Mouse (Mus musculus): ENCODE results near the gene Samd4b.
A peak's percentile ranks its signal among the peaks of the same experiment; 100 is the strongest.
"Not testable (repeated sequence)": the region's sequence is repeated elsewhere in the genome, so short reads cannot be mapped to it uniquely, and the experiment has no call there.

Samd4b gene

GRCm38 (mm10) chr7:28558486-28558885 lies 39.5 kb downstream of the Samd4b start:
- DNase-seq = peak; percentile 76

- DNase-seq = no peak
Measured at GRCm38 (mm10) chr7:28557708-28558107, 40.2 kb downstream of the Samd4b start.

DNA sequence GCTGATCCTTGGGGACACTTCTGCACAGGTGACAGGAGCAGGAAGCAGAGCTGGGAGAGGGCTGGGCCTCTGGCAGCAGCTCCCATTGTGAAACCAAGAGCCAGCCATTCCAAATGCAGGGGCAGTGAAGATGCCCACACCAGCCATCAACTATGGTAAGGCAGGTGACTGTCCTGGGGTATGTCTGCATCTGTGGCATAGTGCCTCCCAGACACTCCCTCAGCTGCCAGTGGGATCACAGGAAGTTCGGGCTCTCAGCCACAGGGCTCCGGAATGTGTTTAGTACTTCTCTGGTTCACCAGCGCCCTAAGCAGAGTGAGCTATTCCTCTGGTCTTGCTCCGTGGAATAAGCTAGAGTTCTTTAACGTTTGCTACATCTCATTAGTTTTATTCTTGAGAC lies 40.9 kb downstream of the Samd4b start:
- DNase-seq = no peak

DNA sequence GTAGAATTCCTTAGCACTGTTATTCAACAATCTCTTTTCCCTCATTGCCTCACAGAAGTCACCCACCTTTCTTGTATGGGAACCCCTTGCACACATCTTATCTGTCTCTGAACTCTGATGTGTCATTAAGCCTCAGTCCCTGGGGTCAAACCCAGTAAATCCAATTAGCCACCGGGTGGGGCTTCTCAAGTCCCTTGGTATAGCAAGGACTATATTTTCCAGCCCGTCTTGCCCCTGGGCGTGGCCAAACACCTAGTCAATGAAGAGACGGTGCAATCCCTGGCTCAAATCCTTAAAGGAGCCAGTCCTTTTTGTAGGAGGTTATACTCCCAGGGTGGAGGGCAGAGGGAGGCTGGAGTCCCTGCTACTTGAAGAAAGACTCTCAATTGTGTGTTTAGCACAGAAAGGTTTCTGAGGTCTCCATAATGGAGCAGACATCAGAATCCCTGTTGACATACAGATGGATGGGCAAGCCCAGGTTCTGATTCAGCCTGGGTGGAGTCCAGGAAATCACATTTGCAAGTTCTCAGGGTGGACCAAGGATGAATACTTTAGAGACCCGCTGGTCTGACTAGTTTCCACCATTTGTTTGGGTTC lies 41.9 kb downstream of the Samd4b start:
- DNase-seq = no peak

DNA sequence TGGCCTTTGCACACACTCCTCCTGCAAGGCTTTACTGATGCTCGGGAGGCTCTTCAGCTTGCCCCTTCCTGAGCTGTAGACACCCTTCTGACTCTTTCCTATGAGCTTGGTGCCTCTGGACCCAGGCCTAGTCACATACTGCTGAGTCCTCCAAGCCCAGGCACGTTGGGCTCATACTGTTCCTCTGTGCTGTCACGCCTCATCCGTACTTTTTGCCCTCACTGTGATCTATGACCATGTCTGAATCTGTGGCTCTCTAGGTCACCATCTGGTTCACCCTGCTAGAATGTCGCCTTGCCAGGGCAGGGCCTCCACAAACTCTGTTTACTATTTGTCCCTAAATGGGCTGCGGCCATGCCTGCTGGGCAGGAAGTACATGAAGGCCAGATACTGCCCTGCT lies 44.9 kb downstream of the Samd4b start:
- no peak for DNase-seq

GRCm38 (mm10) chr7:28547628-28548027 lies 50.3 kb downstream of the Samd4b start:
- no peak for DNase-seq

DNA sequence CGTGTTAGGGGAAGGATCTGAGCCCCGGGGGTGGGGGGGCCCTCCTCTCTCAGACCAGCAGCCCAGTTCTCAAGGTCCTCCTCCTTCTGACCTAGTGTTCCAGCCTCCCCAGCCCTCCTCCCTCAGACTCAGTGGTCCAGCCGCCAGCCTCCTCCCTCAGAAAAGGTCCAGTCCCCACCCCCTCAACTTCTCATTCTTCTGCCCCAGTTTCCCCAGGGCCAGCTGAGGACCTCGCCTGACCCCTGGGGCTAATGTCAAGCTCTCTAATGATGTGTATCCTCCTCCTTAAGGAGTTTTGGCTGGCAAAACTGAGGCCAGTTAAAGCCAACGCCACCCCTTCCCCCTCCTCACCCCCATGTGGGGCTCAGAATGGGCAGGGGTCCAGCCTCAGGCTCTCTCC lies 50.8 kb downstream of the Samd4b start, which contains the start of gene Nccrp1:
Nccrp1 (minus strand) TSS at position 101 of the 400 bp plus-strand sequence.
- no peak for DNase-seq

- no peak for DNase-seq
Measured at GRCm38 (mm10) chr7:28546649-28547048, 51.3 kb downstream of the Samd4b start.

GRCm38 (mm10) chr7:28545891-28546210 lies 52.1 kb downstream of the Samd4b start:
- no peak for DNase-seq

GRCm38 (mm10) chr7:28545048-28545890 lies 52.7 kb downstream of the Samd4b start:
- DNase-seq = no peak

GRCm38 (mm10) chr7:28544051-28544601 lies 53.8 kb downstream of the Samd4b start:
- no peak for DNase-seq

DNA sequence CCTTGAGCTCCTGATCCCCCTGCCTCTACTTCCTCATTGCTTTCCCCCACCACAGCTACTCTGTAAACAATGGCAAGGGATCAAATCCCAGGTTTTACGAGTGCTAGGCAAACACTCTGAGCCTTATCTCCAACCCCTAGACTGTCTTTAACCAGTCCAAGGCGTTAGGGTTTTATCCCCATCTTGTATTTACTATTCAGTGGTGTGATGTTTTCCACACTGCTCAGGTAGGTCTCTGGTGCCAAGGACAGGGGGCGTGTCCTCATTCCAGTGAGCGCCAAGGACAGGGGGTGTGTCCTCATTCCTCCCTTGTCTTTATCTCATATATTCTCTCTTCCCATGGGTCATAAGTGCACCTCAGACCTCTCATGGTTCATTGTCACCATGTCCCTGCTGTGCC lies 57.4 kb downstream of the Samd4b start, which contains the start of gene Sycn:
Sycn (plus strand) TSS at position 360 of the 400 bp plus-strand sequence.
- DNase-seq = no peak

- not testable (repeated sequence) for DNase-seq
Measured at GRCm38 (mm10) chr7:28538886-28539285, 59.1 kb downstream of the Samd4b start.

GRCm38 (mm10) chr7:28532005-28532404 lies 65.9 kb downstream of the Samd4b start:
- DNase-seq = no peak

DNA sequence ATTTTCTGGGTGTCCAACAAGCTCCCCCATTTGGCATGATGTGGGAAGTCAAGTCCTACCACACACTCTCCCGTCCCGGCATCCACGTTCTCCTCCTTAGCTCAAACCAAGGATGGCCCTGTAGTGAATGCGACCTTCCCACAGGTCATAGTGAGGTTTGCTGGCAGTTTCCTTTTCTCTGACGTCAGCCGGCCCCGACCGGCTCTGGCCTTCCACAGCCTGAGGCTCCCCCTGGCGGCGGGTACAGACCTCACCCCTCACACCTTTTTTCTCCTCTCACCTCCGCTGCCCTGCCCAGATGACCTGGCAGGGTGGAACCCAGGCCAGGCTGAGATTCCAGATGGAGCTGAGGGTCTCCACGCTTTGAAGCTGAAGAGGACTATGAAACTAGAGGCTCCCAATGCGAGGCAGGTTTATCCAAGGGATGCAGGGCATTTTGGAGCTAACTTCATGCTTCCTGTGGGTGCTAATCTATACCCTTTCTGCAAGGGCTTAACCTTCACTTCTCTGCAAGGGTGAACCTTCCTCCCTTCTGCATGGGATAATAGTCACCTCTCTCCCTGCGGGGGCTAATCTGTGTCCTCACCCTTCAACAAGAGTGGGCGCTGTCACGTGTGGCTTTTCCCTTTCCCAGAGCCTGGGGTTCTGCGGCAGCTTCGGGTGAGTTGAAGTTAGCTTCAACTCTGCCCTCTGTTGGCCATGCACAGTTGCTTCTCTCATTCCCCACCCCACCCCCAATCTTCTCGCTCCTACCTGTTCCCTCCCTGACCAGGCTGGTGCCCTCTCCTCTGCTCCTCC lies 69.8 kb downstream of the Samd4b start:
- peak; percentile 90 for DNase-seq

- DNase-seq = not testable (repeated sequence)
Measured at GRCm38 (mm10) chr7:28522536-28522935, 75.4 kb downstream of the Samd4b start, which contains the start of gene Ifnl3. Gene Ifnl3 (plus strand): TSS chr7:28522836.

DNA sequence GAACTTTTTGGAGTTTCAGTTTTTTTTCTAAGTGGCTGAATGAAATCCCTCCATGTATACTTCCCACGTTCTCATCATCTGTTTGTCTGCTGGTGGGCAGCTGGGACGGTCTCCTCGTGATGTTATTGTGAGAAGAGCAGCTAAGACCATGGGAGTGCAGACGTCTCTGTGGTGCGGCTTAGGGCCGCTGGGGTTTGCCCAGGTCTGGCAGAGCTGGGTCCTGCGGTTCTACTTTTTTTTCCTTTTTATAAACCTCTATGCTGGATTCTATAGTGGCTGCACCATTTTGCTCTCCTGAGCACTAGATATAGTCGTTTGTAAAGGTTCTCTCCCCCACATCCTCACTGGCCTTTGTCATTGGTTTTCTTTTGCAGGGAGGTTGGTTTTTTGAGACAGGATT lies 86.5 kb downstream of the Samd4b start:
- DNase-seq = no peak

- not testable (repeated sequence) for DNase-seq
Measured at GRCm38 (mm10) chr7:28510405-28510974, 87.5 kb downstream of the Samd4b start, which contains the start of gene Ifnl2. Gene Ifnl2 (minus strand): TSS chr7:28510455.

- not testable (repeated sequence) for DNase-seq
Measured at GRCm38 (mm10) chr7:28509121-28509520, 88.8 kb downstream of the Samd4b start.

DNA sequence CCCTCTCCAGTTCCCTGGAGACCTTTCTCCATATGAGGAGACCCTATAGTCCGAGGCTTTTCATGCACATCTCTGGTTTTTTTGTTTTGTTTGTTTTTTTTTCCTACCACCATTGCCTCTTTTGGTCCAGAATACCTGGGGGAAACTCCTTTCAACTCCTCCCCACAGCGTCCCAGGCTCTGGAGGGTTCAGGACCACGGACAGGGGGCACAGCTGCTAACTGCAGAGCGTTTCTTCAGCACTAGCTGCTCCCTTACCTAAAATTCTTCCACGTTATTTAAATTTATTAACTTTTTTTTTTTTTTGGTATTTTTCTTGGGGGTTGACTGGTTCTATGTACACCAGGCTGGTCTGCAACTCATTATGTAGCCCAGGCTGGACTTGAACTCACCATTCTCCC lies 92.4 kb downstream of the Samd4b start:
- no peak for DNase-seq

- DNase-seq = no peak
Measured at GRCm38 (mm10) chr7:28495426-28495825, 102.5 kb downstream of the Samd4b start.

DNA sequence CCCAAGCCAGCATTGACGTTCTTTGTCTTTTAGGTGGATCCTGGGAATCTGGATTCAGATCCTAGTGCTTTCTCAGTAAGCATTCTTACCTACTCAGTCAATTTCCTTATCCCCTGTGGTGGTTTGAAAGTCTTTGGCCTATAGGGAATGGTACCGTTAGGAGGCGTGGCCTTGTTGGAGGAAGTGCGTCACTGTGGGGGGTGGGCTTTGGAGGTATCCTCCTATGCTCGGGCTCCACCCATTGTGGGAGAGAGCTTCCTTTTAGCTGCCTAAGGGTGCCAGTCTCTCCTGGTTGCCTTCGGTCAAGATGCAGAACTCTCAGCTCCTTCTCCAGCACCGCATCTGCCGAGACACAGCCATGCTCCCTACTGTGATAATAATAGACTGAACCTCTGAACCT lies 105.6 kb downstream of the Samd4b start:
- no peak for DNase-seq

- no peak for DNase-seq
Measured at GRCm38 (mm10) chr7:28490903-28491302, 107.0 kb downstream of the Samd4b start.
